Mouse (Mus musculus) embryo, embryonic 9.5 days (tissue): Measurements from ENCODE around the gene En2.

Source experiments
- DNase-seq: peaks from one replicate; pipeline ENCODE4 v3.0.0-alpha.2; 2017; ENCODE audit errors: extremely low spot score

Gene En2

DNA sequence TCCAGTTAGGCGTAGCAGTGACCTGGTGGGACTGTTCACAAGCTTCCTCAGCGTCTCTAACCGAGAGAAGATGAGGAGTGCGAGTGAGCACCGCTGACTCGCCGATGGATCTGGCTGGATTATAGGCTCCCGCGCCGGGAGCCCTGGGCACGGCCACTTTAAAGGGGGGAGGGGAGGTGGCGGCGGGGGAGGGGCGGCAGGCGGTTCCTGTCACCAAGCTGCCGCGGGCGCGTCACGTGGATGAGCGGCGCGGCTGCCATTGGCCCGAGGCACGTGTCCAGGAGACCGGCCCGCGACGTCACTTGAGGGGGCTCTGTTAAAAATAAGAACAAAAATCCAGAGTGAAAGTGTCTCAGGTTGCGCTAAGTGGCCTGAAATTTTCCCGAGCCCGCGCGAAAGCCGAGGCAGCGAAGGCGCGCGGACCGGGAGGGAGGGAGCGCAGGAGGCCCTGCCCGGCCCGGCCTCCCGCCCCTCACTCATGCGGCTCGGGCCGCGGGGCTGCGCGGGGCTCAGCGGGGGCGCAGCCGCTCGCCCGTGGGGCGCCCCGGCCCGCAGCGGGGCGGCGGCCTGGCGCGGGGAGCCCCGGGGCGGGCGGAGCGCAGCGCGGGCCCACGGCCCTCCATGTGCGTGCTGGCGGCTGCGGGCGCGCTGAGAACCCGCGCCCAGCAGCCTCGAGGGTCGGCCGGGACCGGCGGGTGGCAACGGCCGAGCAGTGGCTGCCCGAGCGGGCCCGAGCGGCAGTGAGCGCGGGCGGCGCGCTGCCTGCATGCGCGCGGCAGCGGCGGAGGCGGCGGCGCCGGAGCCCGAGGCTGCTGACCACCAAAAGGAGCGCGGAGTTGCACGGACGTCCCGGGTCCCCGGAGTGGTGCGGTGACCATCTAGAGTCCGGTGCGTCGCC is at the start of gene En2:
Gene En2, plus strand, starts transcription at position 337 of the 898 bp plus-strand sequence.
- peak; percentile 87 for DNase-seq

- DNase-seq, result peak; percentile 17
Observed at GRCm38 (mm10) chr5:28117251-28117880, 48.1 kb upstream of the En2 start.

- DNase-seq, result peak; percentile 75
Observed at GRCm38 (mm10) chr5:28117882-28118530, 47.5 kb upstream of the En2 start.

GRCm38 (mm10) chr5:28118531-28118925 is 47.0 kb upstream of the En2 start:
- no peak for DNase-seq

DNA sequence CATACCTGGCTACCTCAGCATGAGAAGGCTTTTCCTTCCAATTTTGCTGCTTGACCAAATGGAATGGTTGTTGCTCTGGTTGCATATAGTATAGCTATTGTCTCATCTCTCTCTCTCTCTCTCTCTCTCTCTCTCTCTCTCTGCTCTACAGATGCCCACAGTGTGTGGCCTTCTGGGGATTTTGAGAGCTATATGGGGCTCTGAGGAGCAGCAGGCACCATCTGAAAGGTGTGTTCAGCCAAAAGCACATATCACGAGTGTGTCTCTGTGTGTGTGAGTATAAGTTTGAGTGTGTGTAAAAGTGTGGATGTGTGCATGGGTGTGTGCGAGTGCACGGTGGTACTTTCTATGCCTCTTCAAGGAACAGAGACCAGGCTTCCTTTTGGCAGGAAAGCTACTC is 45.9 kb upstream of the En2 start:
- no peak for DNase-seq

- DNase-seq, result peak; percentile 74
Observed at GRCm38 (mm10) chr5:28122491-28123454, 42.7 kb upstream of the En2 start.

GRCm38 (mm10) chr5:28123455-28123825 is 42.1 kb upstream of the En2 start:
- no peak for DNase-seq

GRCm38 (mm10) chr5:28124321-28125230 is 40.9 kb upstream of the En2 start:
- peak; percentile 58 for DNase-seq

GRCm38 (mm10) chr5:28128851-28129250 is 36.6 kb upstream of the En2 start:
- no peak for DNase-seq

DNA sequence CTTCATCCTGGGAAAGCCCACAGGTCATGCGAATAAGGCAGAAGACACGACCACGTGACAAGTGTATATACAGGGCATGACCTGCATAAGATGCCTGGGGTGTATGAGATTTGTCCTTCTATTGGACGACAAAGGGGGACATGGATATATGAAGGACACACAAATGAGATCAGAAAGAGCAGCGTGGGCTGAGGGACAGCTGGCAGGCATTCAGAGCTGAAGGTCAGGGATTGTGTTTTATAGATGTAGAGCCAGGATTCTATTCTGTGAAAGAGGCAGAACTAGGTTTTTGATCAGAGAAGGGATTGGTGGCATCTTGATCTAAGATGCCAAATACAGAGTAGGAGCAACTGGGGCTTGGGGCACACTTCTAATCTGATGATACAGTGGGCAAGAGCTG is 33.3 kb upstream of the En2 start:
- no peak for DNase-seq

- no peak for DNase-seq
Observed at GRCm38 (mm10) chr5:28136438-28136837, 29.1 kb upstream of the En2 start.

GRCm38 (mm10) chr5:28144555-28144954 is 20.9 kb upstream of the En2 start:
- no peak for DNase-seq

- no peak for DNase-seq
Observed at GRCm38 (mm10) chr5:28146018-28146417, 19.5 kb upstream of the En2 start.

DNA sequence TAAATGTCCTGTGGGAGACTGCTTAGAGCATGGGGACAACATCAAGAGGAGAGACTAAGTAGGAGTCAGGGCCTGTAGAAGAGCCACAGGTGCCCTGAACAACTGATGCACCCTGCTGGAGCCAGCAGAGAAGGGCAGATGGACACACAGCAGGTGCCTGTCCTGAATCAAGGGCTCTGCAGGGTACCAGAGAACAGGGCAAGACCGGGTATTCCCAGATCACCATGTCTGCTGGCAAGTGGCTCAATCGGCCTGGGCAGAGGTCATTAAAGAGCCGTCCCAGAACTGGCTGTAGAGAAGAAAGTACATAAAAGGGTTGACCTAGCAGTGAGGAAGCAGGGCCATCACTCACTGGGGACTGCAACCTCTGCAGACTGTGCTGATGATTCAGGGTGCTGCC is 17.0 kb upstream of the En2 start:
- DNase-seq, result no peak

- DNase-seq, result no peak
Observed at GRCm38 (mm10) chr5:28149436-28149835, 16.1 kb upstream of the En2 start.

GRCm38 (mm10) chr5:28157044-28157730 is 8.3 kb upstream of the En2 start:
- DNase-seq, result peak; percentile 13

GRCm38 (mm10) chr5:28157781-28158180 is 7.7 kb upstream of the En2 start:
- peak; percentile 12 for DNase-seq

GRCm38 (mm10) chr5:28158308-28159071 is 7.0 kb upstream of the En2 start:
- peak; percentile 56 for DNase-seq

DNA sequence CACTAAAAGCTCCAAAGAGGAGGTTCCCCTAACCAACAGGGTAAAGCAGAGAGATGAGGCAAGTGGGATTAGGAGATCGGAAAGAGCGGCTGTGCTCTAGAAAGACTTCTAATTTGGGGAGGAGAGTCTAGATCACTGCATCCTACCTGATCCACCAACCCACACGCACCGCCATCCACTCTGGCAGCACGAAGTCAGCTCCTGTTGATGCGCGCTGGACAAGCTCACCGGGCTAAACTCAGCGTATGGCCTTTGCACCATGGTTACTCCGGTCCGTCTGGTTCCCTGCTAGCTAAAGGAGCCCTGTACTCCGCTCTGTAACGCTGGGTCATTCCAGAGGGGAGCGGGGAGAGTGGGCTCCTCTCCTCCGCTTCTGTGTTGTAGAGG is 6.4 kb upstream of the En2 start:
- DNase-seq, result peak; percentile 28
